Comparison of ENCODE assay signal across 8 mouse cellular contexts in genomic region chr9:31385947-31386354, GRCm38 (mm10). TPM values are rescaled to one million over a fixed set of nuclear protein-coding genes. Genes with fewer than 3 reads are reported as not detected.
DNase-seq lines count a peak whose midpoint lies in the region; ATAC-seq and TF ChIP-seq lines count a peak whose summit lies in the region.

TSS of gene Nfrkb (plus strand) at chr9:31386192.

- peaks cover 24% of the 10 kb centered on the region for H3K36me3 ChIP-seq in forebrain, embryonic 10.5 days (replicated peaks)
- H3K36me3 ChIP-seq in heart, embryonic 15.5 days: peaks cover 20% of the 10 kb centered on the region
- no peaks in the 10 kb centered on the region; the same call in none of the 2 replicates for H3K36me3 ChIP-seq in liver, embryonic 14.5 days (replicated peaks; ENCODE audit: control insufficient read depth, insufficient read depth, low read depth)
- no peaks in the 10 kb centered on the region for H3K36me3 ChIP-seq in neural tube, embryonic 11.5 days (ENCODE audit: control insufficient read depth, insufficient read depth, low read length)
- no peaks in the 10 kb centered on the region for H3K36me3 ChIP-seq in stomach, postnatal 0 days (ENCODE audit: control insufficient read depth, insufficient read depth, low read length)

- TF ChIP-seq CTCF in liver, embryonic 14.5 days (IDR thresholded peaks at IDR 0.05; ENCODE audit: low read depth): no peak
- no peak for TF ChIP-seq CTCF in stomach, postnatal 0 days (IDR thresholded peaks at IDR 0.05; ENCODE audit: low read depth)

- no peak for TF ChIP-seq EP300 in liver, embryonic 14.5 days (IDR thresholded peaks at IDR 0.05; ENCODE audit: low read depth)
- TF ChIP-seq EP300 in stomach, postnatal 0 days (optimal IDR thresholded peaks at IDR 0.05): no peak

- H3K9ac ChIP-seq in heart, embryonic 15.5 days: peak within 1 kb of the TSS; percentile 78
- H3K9ac ChIP-seq in liver, embryonic 14.5 days (replicated peaks): peak within 1 kb of the TSS; percentile 87
- peak within 1 kb of the TSS; percentile 79 for H3K9ac ChIP-seq in neural tube, embryonic 11.5 days (ENCODE audit: low read length)
- peak within 1 kb of the TSS; percentile 92 for H3K9ac ChIP-seq in stomach, postnatal 0 days (ENCODE audit: low read length)

- peak within 1 kb of the TSS; percentile 94 for H3K27ac ChIP-seq in forebrain, embryonic 10.5 days
- peak within 1 kb of the TSS; percentile 50 for H3K27ac ChIP-seq in heart, embryonic 15.5 days
- peak within 1 kb of the TSS; percentile 43 for H3K27ac ChIP-seq in liver, embryonic 14.5 days
- no peak within 1 kb of the TSS for H3K27ac ChIP-seq in neural tube, embryonic 11.5 days (ENCODE audit: low read depth, low read length)
- peak within 1 kb of the TSS; percentile 69 for H3K27ac ChIP-seq in stomach, postnatal 0 days (replicated peaks)

- peak within 1 kb of the TSS; percentile 90 for H3K4me3 ChIP-seq in forebrain, embryonic 10.5 days
- H3K4me3 ChIP-seq in heart, embryonic 15.5 days: peak within 1 kb of the TSS; percentile 77
- peak within 1 kb of the TSS; percentile 66 to 89 for H3K4me3 ChIP-seq in liver, embryonic 14.5 days (ENCODE audit: insufficient read depth in 1 of 2, low read depth in 2 of 2, low read length in 2 of 2)
- peak within 1 kb of the TSS; percentile 83 for H3K4me3 ChIP-seq in neural tube, embryonic 11.5 days (ENCODE audit: low read depth, low read length)
- peak within 1 kb of the TSS; percentile 87 for H3K4me3 ChIP-seq in stomach, postnatal 0 days (ENCODE audit: low read depth, low read length)

- peak; percentile 96 to 97 for DNase-seq in CD8-positive naive resting alpha-beta T cell, adult 2 months (ENCODE audit: low read depth in 2 of 2, low spot score in 2 of 2)
- DNase-seq in c-Kit-positive CD71-negative TER-119-negative erythroid progenitor cells, embryonic 14.5 days (ENCODE audit: low read depth): peak; percentile 85
- peak; percentile 93 for DNase-seq in forebrain, embryonic 10.5 days (ENCODE audit: extremely low spot score, low spot score)
- peak; percentile 97 to 98 for DNase-seq in kidney, postnatal 25 days
- peak; percentile 84 to 87 (median 85) for DNase-seq in liver, embryonic 14.5 days (ENCODE audit: low read depth in 3 of 3, low spot score in 3 of 3)
- DNase-seq in neural tube, embryonic 11.5 days (ENCODE audit: low spot score): peak; percentile 96
- peak; percentile 98 for DNase-seq in stomach, postnatal 0 days (ENCODE audit: low spot score)

- ATAC-seq in heart, embryonic 15.5 days (replicated peaks; ENCODE audit: insufficient number of reproducible peaks, insufficient read depth, low FRiP score, low read depth): peak; percentile 97
- ATAC-seq in liver, embryonic 14.5 days (ENCODE audit: insufficient read depth): peak; percentile 96
- peak; percentile 98 for ATAC-seq in neural tube, embryonic 11.5 days (ENCODE audit: insufficient read depth, low FRiP score, low TSS enrichment)
- ATAC-seq in stomach, postnatal 0 days (ENCODE audit: low FRiP score, low TSS enrichment): peak; percentile 98

- H3K4me2 ChIP-seq in heart, embryonic 15.5 days: peak within 1 kb of the TSS; percentile 59
- peak within 1 kb of the TSS; percentile 69 for H3K4me2 ChIP-seq in liver, embryonic 14.5 days (ENCODE audit: low read depth)
- H3K4me2 ChIP-seq in neural tube, embryonic 11.5 days (ENCODE audit: low read depth): peak within 1 kb of the TSS; percentile 60
- peak within 1 kb of the TSS; percentile 72 for H3K4me2 ChIP-seq in stomach, postnatal 0 days (replicated peaks; ENCODE audit: low read depth)

- WGBS in forebrain, embryonic 10.5 days: under 1% methylated on average over 46 of the region's 46 CpGs
- under 1% methylated on average over 46 of the region's 46 CpGs for WGBS in heart, embryonic 15.5 days
- WGBS in liver, embryonic 14.5 days (ENCODE audit: insufficient replicate concordance): under 1% methylated on average over 46 of the region's 46 CpGs
- under 1% methylated on average over 44 of the region's 46 CpGs for WGBS in neural tube, embryonic 11.5 days
- 0% methylated on average over 39 of the region's 46 CpGs for WGBS in stomach, postnatal 0 days

- no peaks in the 10 kb centered on the region for H3K9me3 ChIP-seq in forebrain, embryonic 10.5 days
- H3K9me3 ChIP-seq in heart, embryonic 15.5 days (replicated peaks): no peaks in the 10 kb centered on the region
- H3K9me3 ChIP-seq in liver, embryonic 14.5 days (ENCODE audit: control insufficient read depth, low read length): no peaks in the 10 kb centered on the region
- no peaks in the 10 kb centered on the region for H3K9me3 ChIP-seq in neural tube, embryonic 11.5 days (ENCODE audit: control insufficient read depth, low read length)
- H3K9me3 ChIP-seq in stomach, postnatal 0 days (ENCODE audit: control insufficient read depth, low read length): no peaks in the 10 kb centered on the region

- no peaks in the 10 kb centered on the region for H3K27me3 ChIP-seq in forebrain, embryonic 10.5 days (ENCODE audit: poor library complexity, severe bottlenecking)
- no peaks in the 10 kb centered on the region for H3K27me3 ChIP-seq in heart, embryonic 15.5 days
- H3K27me3 ChIP-seq in liver, embryonic 14.5 days (ENCODE audit: control insufficient read depth, insufficient read depth, low read length): no peaks in the 10 kb centered on the region
- no peaks in the 10 kb centered on the region for H3K27me3 ChIP-seq in neural tube, embryonic 11.5 days (ENCODE audit: control insufficient read depth, insufficient read depth, low read length)
- no peaks in the 10 kb centered on the region for H3K27me3 ChIP-seq in stomach, postnatal 0 days (ENCODE audit: control insufficient read depth, insufficient read depth, low read length)

- H3K4me1 ChIP-seq in forebrain, embryonic 10.5 days: peaks cover 19% of the 10 kb centered on the region
- H3K4me1 ChIP-seq in heart, embryonic 15.5 days (replicated peaks): peaks cover 16% of the 10 kb centered on the region
- H3K4me1 ChIP-seq in liver, embryonic 14.5 days (replicated peaks; ENCODE audit: control insufficient read depth in 2 of 2, insufficient read depth in 2 of 2, low read length in 1 of 2): peaks cover 13 to 15% of the 10 kb centered on the region in 2 experiments
- H3K4me1 ChIP-seq in neural tube, embryonic 11.5 days (ENCODE audit: control insufficient read depth, insufficient read depth, low read length): peaks cover 6% of the 10 kb centered on the region; the same call in 1 of the 2 replicates
- no peaks in the 10 kb centered on the region for H3K4me1 ChIP-seq in stomach, postnatal 0 days (replicated peaks; ENCODE audit: control insufficient read depth, insufficient read depth)

RNA-seq across cellular contexts. Expression of gene Nfrkb, which starts in this region (rescaled TPM):
- 20.0 and 24.0 TPM in 2 replicates for polyA plus RNA-seq in forebrain, embryonic 10.5 days (2016; fragmentation: Nextera tagmentation; extraction: Ambion mirVana)
- polyA plus RNA-seq in heart, embryonic 15.5 days (2015; fragmentation: Nextera tagmentation; extraction: Ambion mirVana): 11.6 and 15.3 TPM in 2 replicates
- polyA plus RNA-seq in liver, embryonic 14.5 days (2012; rRNA removed): 5.6 TPM in 2 replicates
- 4.8 and 5.9 TPM in 2 replicates for polyA plus RNA-seq in liver, embryonic 14.5 days (2014; fragmentation: Nextera tagmentation; extraction: Ambion mirVana)
- polyA plus RNA-seq in neural tube, embryonic 11.5 days (2014; fragmentation: Nextera tagmentation; extraction: Ambion mirVana): 22.1 and 22.8 TPM in 2 replicates
- polyA plus RNA-seq in stomach, postnatal 0 days (2015; fragmentation: Nextera tagmentation; extraction: Ambion mirVana): 8.7 and 9.0 TPM in 2 replicates
